Mouse (Mus musculus) heart, embryonic 16.5 days (tissue): ENCODE measurements around the gene Hist1h4b. TPM values are rescaled to one million over a fixed set of nuclear protein-coding genes. Genes with fewer than 3 reads are reported as not detected.
A peak's percentile ranks its signal among the peaks of the same experiment; 100 is the strongest.
"Not testable (repeated sequence)": the region's sequence is repeated elsewhere in the genome, so short reads cannot be mapped to it uniquely, and the experiment has no call there.

Experiments used
- ATAC-seq: fragments of 200-750 bp; cut with Nextera tagmentation; replicated peaks from 2 replicates; pipeline ENCODE4 v1.8.0; 2017; ENCODE audit warnings: moderate number of reproducible peaks; ENCODE audit not compliant: insufficient read depth, low FRiP score; ENCODE audit errors: extremely low read depth
- H3K27ac ChIP-seq: fragments of 300-500 bp; sonication (generic); 2 replicates; pipeline ENCODE4 v1.5.1; 2014; ENCODE audit warnings: mild to moderate bottlenecking, low read length, control low read depth, moderate library complexity
- H3K27me3 ChIP-seq: fragments of 300-500 bp; sonication (generic); 2 replicates; pipeline ENCODE4 v1.6.1; 2014; ENCODE audit warnings: low read length, mixed read lengths; ENCODE audit not compliant: control insufficient read depth, insufficient read depth
- H3K36me3 ChIP-seq: fragments of 300-500 bp; sonication (generic); 2 replicates; pipeline ENCODE4 v1.6.1; 2014; ENCODE audit not compliant: control insufficient read depth, insufficient read depth
- H3K4me1 ChIP-seq: fragments of 300-500 bp; sonication (generic); 2 replicates; pipeline ENCODE4 v1.6.1; 2014; ENCODE audit warnings: low read length, mixed read lengths; ENCODE audit not compliant: control insufficient read depth, insufficient read depth
- H3K4me2 ChIP-seq: fragments of 300-500 bp; sonication (generic); 2 replicates; pipeline ENCODE4 v1.6.1; 2014; ENCODE audit warnings: low read depth, mild to moderate bottlenecking, control low read depth, low read length
- H3K4me3 ChIP-seq: fragments of 300-500 bp; sonication (generic); 2 replicates; pipeline ENCODE4 v1.5.1; 2014; ENCODE audit warnings: mild to moderate bottlenecking, control low read depth, low read length
- H3K9ac ChIP-seq: fragments of 300-500 bp; sonication (generic); 2 replicates; pipeline ENCODE4 v1.6.1; 2014; ENCODE audit warnings: low read length, control low read depth
- H3K9me3 ChIP-seq: fragments of 300-500 bp; sonication (generic); replicated peaks from 2 replicates; pipeline ENCODE4 v1.6.1; 2016; ENCODE audit warnings: low read length; ENCODE audit not compliant: control insufficient read depth
- WGBS: fragments of 180-500 bp; shearing (Covaris S2); extraction: QIAGEN DNeasy Blood & Tissue Kit; methylation state at CpG from one replicate; pipeline ENCODE4 v1.1.7; 2014; 5-methylcytosine and 5-hydroxymethylcytosine counted together
- polyA plus RNA-seq: library from polyadenylated mRNA; unstranded; fragments of >200 nt; fragmentation: Nextera tagmentation; extraction: Ambion mirVana; gene quantifications from 2 replicates; pipeline ENCODE4 v1.2.1, GENCODE M21; 2015

Gene Hist1h4b
- polyA plus RNA-seq, 1 experiment from 2014 or later = 1.5 TPM

GRCm38 (mm10) chr13:23751478-23751956, 5.3 kb upstream of the Hist1h4b start:
- peak overlapping the region; percentile 94 for H3K27ac ChIP-seq
- no peaks in the 10 kb centered on the region for H3K36me3 ChIP-seq
- H3K4me1 ChIP-seq = peaks cover 14% of the 10 kb centered on the region
- H3K9ac ChIP-seq = peak overlapping the region; percentile 75
- H3K27me3 ChIP-seq = no peaks in the 10 kb centered on the region
- no peaks in the 10 kb centered on the region for H3K9me3 ChIP-seq
- H3K4me2 ChIP-seq = peak overlapping the region; percentile 76
- H3K4me3 ChIP-seq = peak overlapping the region; percentile 53
- no peak for ATAC-seq
- WGBS = 2% methylated on average over 11 of the region's 11 CpGs

- H3K36me3 ChIP-seq = not testable (repeated sequence)
- WGBS = 1% methylated on average over 17 of the region's 47 CpGs
- ATAC-seq = peak; percentile 82
Observed at GRCm38 (mm10) chr13:23752067-23752741, 4.6 kb upstream of the Hist1h4b start, which contains the start of gene Hist1h3b. TSS of gene Hist1h3b (plus strand) at chr13:23752267.

GRCm38 (mm10) chr13:23752742-23753172, 4.1 kb upstream of the Hist1h4b start:
- peaks cover 11% of the 10 kb centered on the region for H3K4me1 ChIP-seq
- H3K4me3 ChIP-seq = peak overlapping the region; percentile 46
- H3K4me2 ChIP-seq = peak overlapping the region; percentile 62
- peak overlapping the region; percentile 61 for H3K27ac ChIP-seq
- no peak for ATAC-seq
- WGBS = 8% methylated on average over 6 of the region's 6 CpGs
- H3K36me3 ChIP-seq = no peaks in the 10 kb centered on the region
- H3K27me3 ChIP-seq = no peaks in the 10 kb centered on the region
- no peaks in the 10 kb centered on the region for H3K9me3 ChIP-seq
- H3K9ac ChIP-seq = peak overlapping the region; percentile 57

More at GRCm38 (mm10) chr13:23752067-23752741, 4.6 kb upstream of the Hist1h4b start, which contains the start of gene Hist1h3b:
- H3K4me1 ChIP-seq = peaks cover 12% of the 10 kb centered on the region
- peak within 1 kb of the TSS; percentile 94 for H3K27ac ChIP-seq
- H3K9ac ChIP-seq = peak within 1 kb of the TSS; percentile 75
- H3K4me3 ChIP-seq = peak within 1 kb of the TSS; percentile 53
- not testable (repeated sequence) for H3K27me3 ChIP-seq, H3K9me3 ChIP-seq
- H3K4me2 ChIP-seq = peak within 1 kb of the TSS; percentile 76

GRCm38 (mm10) chr13:23753314-23754078, 3.3 kb upstream of the Hist1h4b start:
- H3K36me3 ChIP-seq = no peaks in the 10 kb centered on the region
- 0 out of 2 replicates have a peak, but pooled peaks cover 7% of the 10 kb centered on the region for H3K4me1 ChIP-seq
- H3K27ac ChIP-seq = no peak overlapping the region
- WGBS = 53% methylated on average over 4 of the region's 4 CpGs
- no peaks in the 10 kb centered on the region for H3K9me3 ChIP-seq
- no peak overlapping the region for H3K9ac ChIP-seq
- H3K4me2 ChIP-seq = no peak overlapping the region; the same call in 1 of the 2 replicates
- no peaks in the 10 kb centered on the region for H3K27me3 ChIP-seq
- ATAC-seq = no peak
- no peak overlapping the region for H3K4me3 ChIP-seq

- Histone ChIP-seq H3K27me3 (no peaks in the 10 kb centered on the region), H3K9ac (no peak overlapping the region), H3K36me3 (no peaks in the 10 kb centered on the region), H3K9me3 (no peaks in the 10 kb centered on the region), H3K4me2 (no peak overlapping the region), H3K4me1 (peaks cover 8% of the 10 kb centered on the region; the same call in 1 of the 2 replicates), H3K4me3 (no peak overlapping the region), H3K27ac (no peak overlapping the region)
- no peak for ATAC-seq
Observed at GRCm38 (mm10) chr13:23755000-23755399, 1.8 kb upstream of the Hist1h4b start.

- Histone ChIP-seq H3K27me3 (no peaks in the 10 kb centered on the region), H3K9me3 (no peaks in the 10 kb centered on the region), H3K4me1 (peaks cover 14% of the 10 kb centered on the region), H3K4me3 (peak overlapping the region; percentile 51), H3K36me3 (no peaks in the 10 kb centered on the region), H3K27ac (peak overlapping the region; percentile 88), H3K4me2 (peak overlapping the region; percentile 67), H3K9ac (peak overlapping the region; percentile 46)
- ATAC-seq = no peak
- 3% methylated on average over 12 of the region's 23 CpGs for WGBS
Observed at GRCm38 (mm10) chr13:23757211-23757773, 479 bp downstream of the Hist1h4b start.

GRCm38 (mm10) chr13:23757921-23758320, 1.1 kb downstream of the Hist1h4b start:
- Histone ChIP-seq H3K4me3 (no peak overlapping the region), H3K27ac (0 out of 2 replicates have a peak overlapping the region, but pooled peaks have one; percentile 5), H3K9me3 (no peaks in the 10 kb centered on the region), H3K4me2 (no peak overlapping the region), H3K27me3 (no peaks in the 10 kb centered on the region), H3K9ac (no peak overlapping the region), H3K4me1 (peaks cover 14% of the 10 kb centered on the region), H3K36me3 (no peaks in the 10 kb centered on the region)
- ATAC-seq = no peak
- 54% methylated on average over 3 of the region's 3 CpGs for WGBS

GRCm38 (mm10) chr13:23759251-23759771, 2.5 kb downstream of the Hist1h4b start:
- no peaks in the 10 kb centered on the region for H3K9me3 ChIP-seq
- no peak overlapping the region for H3K9ac ChIP-seq
- H3K27me3 ChIP-seq = no peaks in the 10 kb centered on the region
- H3K4me2 ChIP-seq = no peak overlapping the region
- H3K27ac ChIP-seq = no peak overlapping the region
- H3K36me3 ChIP-seq = no peaks in the 10 kb centered on the region
- H3K4me3 ChIP-seq = no peak overlapping the region
- 81% methylated on average over 3 of the region's 3 CpGs for whole genome bisulfite sequencing
- peaks cover 20% of the 10 kb centered on the region for H3K4me1 ChIP-seq
- no peak for ATAC-seq
